Mouse (Mus musculus): Measurements from ENCODE around the gene Scaf4. TPM values are rescaled to one million over a fixed set of nuclear protein-coding genes. Genes with fewer than 3 reads are reported as not detected.

Scaf4 gene
- polyA plus RNA-seq, 1 experiment, result 127 TPM

- Histone ChIP-seq H3K4me1 (ENCODE audit: control insufficient read depth, insufficient read depth, low read length) (peaks cover 4% of the 10 kb centered on the region), H3K4me3 (ENCODE audit: low read depth, low read length) (no peak overlapping the region), H3K27ac (ENCODE audit: insufficient read depth, low read length) (peak overlapping the region; percentile 95), H3K27me3 (ENCODE audit: control insufficient read depth, insufficient read depth, low read length, poor library complexity, severe bottlenecking) (no peaks in the 10 kb centered on the region), H3K9me3 (replicated peaks; ENCODE audit: control insufficient read depth, insufficient read depth, low read length, poor library complexity, severe bottlenecking) (no peaks in the 10 kb centered on the region), H3K9ac (ENCODE audit: low read depth, poor library complexity, severe bottlenecking) (no peak overlapping the region), H3K36me3 (ENCODE audit: control insufficient read depth, insufficient read depth, low read length, poor library complexity, severe bottlenecking) (no peaks in the 10 kb centered on the region)
- TF ChIP-seq POLR2A (IDR thresholded peaks at IDR 0.05; ENCODE audit: insufficient read depth, low read length), result no peak
- TF ChIP-seq CTCF (IDR thresholded peaks at IDR 0.05; ENCODE audit: low read depth, low read length), result no peak
- 0 out of 2 replicates have a peak, but pooled peaks have one; percentile 31 for TF ChIP-seq EP300 (IDR thresholded peaks at IDR 0.05; ENCODE audit: insufficient read depth, low read depth, low read length)
Observed at GRCm38 (mm10) chr16:90309784-90310183, 25.5 kb upstream of the Scaf4 start.

GRCm38 (mm10) chr16:90303988-90304299 is 19.6 kb upstream of the Scaf4 start:
- H3K27me3 ChIP-seq (ENCODE audit: control insufficient read depth, insufficient read depth, low read length, poor library complexity, severe bottlenecking), result no peaks in the 10 kb centered on the region
- H3K9me3 ChIP-seq (replicated peaks; ENCODE audit: control insufficient read depth, insufficient read depth, low read length, poor library complexity, severe bottlenecking), result no peaks in the 10 kb centered on the region
- no peak overlapping the region for H3K4me3 ChIP-seq (ENCODE audit: low read depth, low read length)
- no peak overlapping the region for H3K27ac ChIP-seq (ENCODE audit: insufficient read depth, low read length)
- TF ChIP-seq POLR2A (IDR thresholded peaks at IDR 0.05; ENCODE audit: insufficient read depth, low read length) (no peak), EP300 (IDR thresholded peaks at IDR 0.05; ENCODE audit: insufficient read depth, low read depth, low read length) (no peak), CTCF (IDR thresholded peaks at IDR 0.05; ENCODE audit: low read depth, low read length) (no peak)
- H3K4me1 ChIP-seq (ENCODE audit: control insufficient read depth, insufficient read depth, low read length), result peaks cover 3% of the 10 kb centered on the region
- no peaks in the 10 kb centered on the region for H3K36me3 ChIP-seq (ENCODE audit: control insufficient read depth, insufficient read depth, low read length, poor library complexity, severe bottlenecking)
- H3K9ac ChIP-seq (ENCODE audit: low read depth, poor library complexity, severe bottlenecking), result no peak overlapping the region

- Histone ChIP-seq H3K27ac (ENCODE audit: insufficient read depth, low read length) (no peak overlapping the region), H3K9ac (ENCODE audit: low read depth, poor library complexity, severe bottlenecking) (no peak overlapping the region), H3K36me3 (ENCODE audit: control insufficient read depth, insufficient read depth, low read length, poor library complexity, severe bottlenecking) (no peaks in the 10 kb centered on the region), H3K9me3 (replicated peaks; ENCODE audit: control insufficient read depth, insufficient read depth, low read length, poor library complexity, severe bottlenecking) (no peaks in the 10 kb centered on the region), H3K27me3 (ENCODE audit: control insufficient read depth, insufficient read depth, low read length, poor library complexity, severe bottlenecking) (no peaks in the 10 kb centered on the region), H3K4me3 (ENCODE audit: low read depth, low read length) (no peak overlapping the region), H3K4me1 (ENCODE audit: control insufficient read depth, insufficient read depth, low read length) (peaks cover 3% of the 10 kb centered on the region)
- TF ChIP-seq EP300 (IDR thresholded peaks at IDR 0.05; ENCODE audit: insufficient read depth, low read depth, low read length) (no peak), POLR2A (IDR thresholded peaks at IDR 0.05; ENCODE audit: insufficient read depth, low read length) (no peak), CTCF (IDR thresholded peaks at IDR 0.05; ENCODE audit: low read depth, low read length) (no peak)
Observed at GRCm38 (mm10) chr16:90303286-90303987, 19.1 kb upstream of the Scaf4 start.

GRCm38 (mm10) chr16:90301706-90302105 is 17.4 kb upstream of the Scaf4 start:
- H3K4me3 ChIP-seq (ENCODE audit: low read depth, low read length), result no peak overlapping the region
- H3K4me1 ChIP-seq (ENCODE audit: control insufficient read depth, insufficient read depth, low read length), result peaks cover 3% of the 10 kb centered on the region
- TF ChIP-seq EP300 (IDR thresholded peaks at IDR 0.05; ENCODE audit: insufficient read depth, low read depth, low read length) (no peak), CTCF (IDR thresholded peaks at IDR 0.05; ENCODE audit: low read depth, low read length) (no peak)
- H3K9me3 ChIP-seq (replicated peaks; ENCODE audit: control insufficient read depth, insufficient read depth, low read length, poor library complexity, severe bottlenecking), result no peaks in the 10 kb centered on the region
- no peak overlapping the region for H3K9ac ChIP-seq (ENCODE audit: low read depth, poor library complexity, severe bottlenecking)
- no peaks in the 10 kb centered on the region for H3K27me3 ChIP-seq (ENCODE audit: control insufficient read depth, insufficient read depth, low read length, poor library complexity, severe bottlenecking)
- H3K36me3 ChIP-seq (ENCODE audit: control insufficient read depth, insufficient read depth, low read length, poor library complexity, severe bottlenecking), result no peaks in the 10 kb centered on the region
- no peak overlapping the region for H3K27ac ChIP-seq (ENCODE audit: insufficient read depth, low read length)

GRCm38 (mm10) chr16:90300896-90301295 is 16.6 kb upstream of the Scaf4 start:
- H3K4me3 ChIP-seq (ENCODE audit: low read depth, low read length), result no peak overlapping the region
- no peaks in the 10 kb centered on the region for H3K27me3 ChIP-seq (ENCODE audit: control insufficient read depth, insufficient read depth, low read length, poor library complexity, severe bottlenecking)
- H3K27ac ChIP-seq (ENCODE audit: insufficient read depth, low read length), result peak overlapping the region; percentile 80
- H3K36me3 ChIP-seq (ENCODE audit: control insufficient read depth, insufficient read depth, low read length, poor library complexity, severe bottlenecking), result no peaks in the 10 kb centered on the region
- TF ChIP-seq POLR2A (IDR thresholded peaks at IDR 0.05; ENCODE audit: insufficient read depth, low read length), result no peak
- no peak for TF ChIP-seq CTCF (IDR thresholded peaks at IDR 0.05; ENCODE audit: low read depth, low read length)
- TF ChIP-seq EP300 (IDR thresholded peaks at IDR 0.05; ENCODE audit: insufficient read depth, low read depth, low read length), result no peak
- H3K4me1 ChIP-seq (ENCODE audit: control insufficient read depth, insufficient read depth, low read length), result peaks cover 3% of the 10 kb centered on the region
- H3K9me3 ChIP-seq (replicated peaks; ENCODE audit: control insufficient read depth, insufficient read depth, low read length, poor library complexity, severe bottlenecking), result no peaks in the 10 kb centered on the region
- no peak overlapping the region for H3K9ac ChIP-seq (ENCODE audit: low read depth, poor library complexity, severe bottlenecking)

- Histone ChIP-seq H3K4me3 (ENCODE audit: low read depth, low read length) (no peak overlapping the region), H3K9ac (ENCODE audit: low read depth, poor library complexity, severe bottlenecking) (0 out of 2 replicates have a peak overlapping the region, but pooled peaks have one; percentile 46), H3K27ac (ENCODE audit: insufficient read depth, low read length) (peak overlapping the region; percentile 97), H3K9me3 (replicated peaks; ENCODE audit: control insufficient read depth, insufficient read depth, low read length, poor library complexity, severe bottlenecking) (no peaks in the 10 kb centered on the region; the same call in 1 of the 2 replicates), H3K4me1 (ENCODE audit: control insufficient read depth, insufficient read depth, low read length) (peaks cover 1% of the 10 kb centered on the region), H3K27me3 (ENCODE audit: control insufficient read depth, insufficient read depth, low read length, poor library complexity, severe bottlenecking) (no peaks in the 10 kb centered on the region), H3K36me3 (ENCODE audit: control insufficient read depth, insufficient read depth, low read length, poor library complexity, severe bottlenecking) (no peaks in the 10 kb centered on the region)
- TF ChIP-seq CTCF (IDR thresholded peaks at IDR 0.05; ENCODE audit: low read depth, low read length) (no peak), EP300 (IDR thresholded peaks at IDR 0.05; ENCODE audit: insufficient read depth, low read depth, low read length) (no peak), POLR2A (IDR thresholded peaks at IDR 0.05; ENCODE audit: insufficient read depth, low read length) (no peak)
Observed at GRCm38 (mm10) chr16:90299591-90299990, 15.3 kb upstream of the Scaf4 start.

Measured in ES-Bruce4 (cell line).